Mouse (Mus musculus): ENCODE measurements around the gene Kif18b.

- TF ChIP-seq CTCF (IDR thresholded peaks at IDR 0.05; ENCODE audit: insufficient read depth, low read depth, low read length) (no peak), POLR2A (IDR thresholded peaks at IDR 0.05; ENCODE audit: insufficient read depth, low read depth, low read length) (no peak)
These were observed 60.7 kb downstream of the Kif18b start for GRCm38 (mm10) chr11:102864272-102864671.

All from olfactory bulb, adult 2 months (tissue).